Mouse (Mus musculus): ENCODE measurements around the gene Wdr25.

- TF ChIP-seq ZMIZ1 (IDR thresholded peaks at IDR 0.05; ENCODE audit: low read depth, low read length) (no peak), UBTF (IDR thresholded peaks at IDR 0.05; ENCODE audit: borderline replicate concordance, insufficient read depth, low read depth, low read length) (no peak), GATA1 (IDR thresholded peaks at IDR 0.05; ENCODE audit: low read depth, low read length) (no peak), SMC3 (IDR thresholded peaks at IDR 0.05; ENCODE audit: low read depth, low read length) (no peak), CTCF (IDR thresholded peaks at IDR 0.05 in 2 of 3, conservative IDR thresholded peaks at IDR 0.05 in 1 of 3; ENCODE audit: control insufficient read depth in 1 of 3, insufficient read depth in 1 of 3, low read depth in 2 of 3, low read length in 3 of 3, poor library complexity in 1 of 3, severe bottlenecking in 1 of 3) (no peak), MYC (IDR thresholded peaks at IDR 0.05; ENCODE audit: low read depth, low read length) (no peak), USF1 (IDR thresholded peaks at IDR 0.05; ENCODE audit: low read depth, low read length) (no peak), GABPA (IDR thresholded peaks at IDR 0.05; ENCODE audit: low read depth, low read length) (no peak), POLR2A (IDR thresholded peaks at IDR 0.05; ENCODE audit: control insufficient read depth in 1 of 2, insufficient read depth in 1 of 2, low read depth in 1 of 2, low read length in 2 of 2, poor library complexity in 1 of 2) (no peak), CHD1 (IDR thresholded peaks at IDR 0.05; ENCODE audit: low read depth, low read length) (no peak), POLR2AphosphoS2 (IDR thresholded peaks at IDR 0.05; ENCODE audit: low read length) (no peak), ZNF384 (IDR thresholded peaks at IDR 0.05; ENCODE audit: low read depth, low read length) (no peak)
Measured at GRCm38 (mm10) chr12:109067561-109068135, 174.2 kb downstream of the Wdr25 start.
